Mouse (Mus musculus): ENCODE data around the gene Mdga1. TPM values are rescaled to one million over a fixed set of nuclear protein-coding genes. Genes with fewer than 3 reads are reported as not detected.

Mdga1 gene
- polyA plus RNA-seq, 1 experiment, result 4.5 TPM

- TF ChIP-seq CTCF (IDR thresholded peaks at IDR 0.05; ENCODE audit: control insufficient read depth, insufficient read depth, low read length) (no peak), POLR2A (IDR thresholded peaks at IDR 0.05; ENCODE audit: borderline replicate concordance, control insufficient read depth, low read depth, low read length) (no peak)
- Histone ChIP-seq H3K27ac (ENCODE audit: control insufficient read depth, insufficient read depth, low read depth, low read length, poor library complexity) (no peak overlapping the region), H3K4me3 (replicated peaks; ENCODE audit: control insufficient read depth, low read depth, low read length) (no peak overlapping the region), H3K4me1 (ENCODE audit: control insufficient read depth, insufficient read depth, low read length) (no peaks in the 10 kb centered on the region; the same call in 1 of the 2 replicates)
- 61% methylated on average over 3 of the region's 3 CpGs for WGBS
Observed at GRCm38 (mm10) chr17:29990136-29990535, 20.2 kb upstream of the Mdga1 start.

- no peaks in the 10 kb centered on the region; the same call in 1 of the 2 replicates for H3K4me1 ChIP-seq (ENCODE audit: control insufficient read depth, insufficient read depth, low read length)
- TF ChIP-seq POLR2A (IDR thresholded peaks at IDR 0.05; ENCODE audit: borderline replicate concordance, control insufficient read depth, low read depth, low read length) (no peak), CTCF (IDR thresholded peaks at IDR 0.05; ENCODE audit: control insufficient read depth, insufficient read depth, low read length) (no peak)
- 76% methylated on average over 5 of the region's 5 CpGs for WGBS
- no peak overlapping the region for H3K4me3 ChIP-seq (replicated peaks; ENCODE audit: control insufficient read depth, low read depth, low read length)
- no peak overlapping the region for H3K27ac ChIP-seq (ENCODE audit: control insufficient read depth, insufficient read depth, low read depth, low read length, poor library complexity)
Observed at GRCm38 (mm10) chr17:29989653-29990052, 19.8 kb upstream of the Mdga1 start.

- H3K27ac ChIP-seq (ENCODE audit: control insufficient read depth, insufficient read depth, low read depth, low read length, poor library complexity), result no peak overlapping the region
- H3K4me3 ChIP-seq (replicated peaks; ENCODE audit: control insufficient read depth, low read depth, low read length), result no peak overlapping the region
- H3K4me1 ChIP-seq (ENCODE audit: control insufficient read depth, insufficient read depth, low read length), result no peaks in the 10 kb centered on the region; the same call in 1 of the 2 replicates
- WGBS, result 35% methylated on average over 5 of the region's 5 CpGs
- TF ChIP-seq CTCF (IDR thresholded peaks at IDR 0.05; ENCODE audit: control insufficient read depth, insufficient read depth, low read length) (no peak), POLR2A (IDR thresholded peaks at IDR 0.05; ENCODE audit: borderline replicate concordance, control insufficient read depth, low read depth, low read length) (no peak)
Observed at GRCm38 (mm10) chr17:29988141-29988540, 18.3 kb upstream of the Mdga1 start.

GRCm38 (mm10) chr17:29985534-29985933 is 15.6 kb upstream of the Mdga1 start:
- Histone ChIP-seq H3K27ac (ENCODE audit: control insufficient read depth, insufficient read depth, low read depth, low read length, poor library complexity) (no peak overlapping the region), H3K4me1 (ENCODE audit: control insufficient read depth, insufficient read depth, low read length) (no peaks in the 10 kb centered on the region), H3K4me3 (replicated peaks; ENCODE audit: control insufficient read depth, low read depth, low read length) (no peak overlapping the region)
- TF ChIP-seq CTCF (IDR thresholded peaks at IDR 0.05; ENCODE audit: control insufficient read depth, insufficient read depth, low read length) (no peak), POLR2A (IDR thresholded peaks at IDR 0.05; ENCODE audit: borderline replicate concordance, control insufficient read depth, low read depth, low read length) (no peak)
- 51% methylated on average over 3 of the region's 3 CpGs for WGBS

GRCm38 (mm10) chr17:29984931-29985330 is 15.0 kb upstream of the Mdga1 start:
- no peak overlapping the region for H3K4me3 ChIP-seq (replicated peaks; ENCODE audit: control insufficient read depth, low read depth, low read length)
- no peak overlapping the region for H3K27ac ChIP-seq (ENCODE audit: control insufficient read depth, insufficient read depth, low read depth, low read length, poor library complexity)
- TF ChIP-seq CTCF (IDR thresholded peaks at IDR 0.05; ENCODE audit: control insufficient read depth, insufficient read depth, low read length), result no peak
- TF ChIP-seq POLR2A (IDR thresholded peaks at IDR 0.05; ENCODE audit: borderline replicate concordance, control insufficient read depth, low read depth, low read length), result no peak
- 79% methylated on average over 7 of the region's 7 CpGs for WGBS
- H3K4me1 ChIP-seq (ENCODE audit: control insufficient read depth, insufficient read depth, low read length), result no peaks in the 10 kb centered on the region

GRCm38 (mm10) chr17:29983190-29983589 is 13.3 kb upstream of the Mdga1 start:
- Histone ChIP-seq H3K4me3 (replicated peaks; ENCODE audit: control insufficient read depth, low read depth, low read length) (no peak overlapping the region), H3K4me1 (ENCODE audit: control insufficient read depth, insufficient read depth, low read length) (no peaks in the 10 kb centered on the region; the same call in 1 of the 2 replicates), H3K27ac (ENCODE audit: control insufficient read depth, insufficient read depth, low read depth, low read length, poor library complexity) (no peak overlapping the region)
- TF ChIP-seq CTCF (IDR thresholded peaks at IDR 0.05; ENCODE audit: control insufficient read depth, insufficient read depth, low read length) (no peak), POLR2A (IDR thresholded peaks at IDR 0.05; ENCODE audit: borderline replicate concordance, control insufficient read depth, low read depth, low read length) (no peak)
- 74% methylated on average over 5 of the region's 5 CpGs for WGBS

GRCm38 (mm10) chr17:29981568-29981967 is 11.7 kb upstream of the Mdga1 start:
- TF ChIP-seq POLR2A (IDR thresholded peaks at IDR 0.05; ENCODE audit: borderline replicate concordance, control insufficient read depth, low read depth, low read length), result no peak
- no peak for TF ChIP-seq CTCF (IDR thresholded peaks at IDR 0.05; ENCODE audit: control insufficient read depth, insufficient read depth, low read length)
- 73% methylated on average over 8 of the region's 8 CpGs for WGBS
- Histone ChIP-seq H3K4me3 (replicated peaks; ENCODE audit: control insufficient read depth, low read depth, low read length) (no peak overlapping the region), H3K27ac (ENCODE audit: control insufficient read depth, insufficient read depth, low read depth, low read length, poor library complexity) (no peak overlapping the region), H3K4me1 (ENCODE audit: control insufficient read depth, insufficient read depth, low read length) (no peaks in the 10 kb centered on the region; the same call in 1 of the 2 replicates)

- WGBS, result 9% methylated on average over 7 of the region's 7 CpGs
- no peak overlapping the region for H3K4me3 ChIP-seq (replicated peaks; ENCODE audit: control insufficient read depth, low read depth, low read length)
- TF ChIP-seq POLR2A (IDR thresholded peaks at IDR 0.05; ENCODE audit: borderline replicate concordance, control insufficient read depth, low read depth, low read length) (no peak), CTCF (IDR thresholded peaks at IDR 0.05; ENCODE audit: control insufficient read depth, insufficient read depth, low read length) (no peak)
- H3K4me1 ChIP-seq (ENCODE audit: control insufficient read depth, insufficient read depth, low read length), result no peaks in the 10 kb centered on the region; the same call in 1 of the 2 replicates
- no peak overlapping the region for H3K27ac ChIP-seq (ENCODE audit: control insufficient read depth, insufficient read depth, low read depth, low read length, poor library complexity)
Observed at GRCm38 (mm10) chr17:29979841-29980240, 10.0 kb upstream of the Mdga1 start.

GRCm38 (mm10) chr17:29979020-29979419 is 9.1 kb upstream of the Mdga1 start:
- no peak for TF ChIP-seq CTCF (IDR thresholded peaks at IDR 0.05; ENCODE audit: control insufficient read depth, insufficient read depth, low read length)
- no peak for TF ChIP-seq POLR2A (IDR thresholded peaks at IDR 0.05; ENCODE audit: borderline replicate concordance, control insufficient read depth, low read depth, low read length)
- Histone ChIP-seq H3K27ac (ENCODE audit: control insufficient read depth, insufficient read depth, low read depth, low read length, poor library complexity) (no peak overlapping the region), H3K4me1 (ENCODE audit: control insufficient read depth, insufficient read depth, low read length) (no peaks in the 10 kb centered on the region; the same call in 1 of the 2 replicates), H3K4me3 (replicated peaks; ENCODE audit: control insufficient read depth, low read depth, low read length) (no peak overlapping the region)
- 46% methylated on average over 4 of the region's 4 CpGs for WGBS
